Mouse (Mus musculus): ENCODE measurements around the gene Gapvd1.
"Not testable (repeated sequence)": the region's sequence is repeated elsewhere in the genome, so short reads cannot be mapped to it uniquely, and the experiment has no call there.

Gene Gapvd1

GRCm38 (mm10) chr2:34771368-34772226 is 16.6 kb upstream of the Gapvd1 start, which contains the start of gene Hspa5:
TSS of gene Hspa5 (plus strand) at chr2:34771970.
- peak; percentile 100 for DNase-seq (ENCODE audit: low spot score in 2 of 2)

GRCm38 (mm10) chr2:34770951-34771350 is 15.9 kb upstream of the Gapvd1 start:
- DNase-seq (ENCODE audit: low spot score in 2 of 2): no peak

DNA sequence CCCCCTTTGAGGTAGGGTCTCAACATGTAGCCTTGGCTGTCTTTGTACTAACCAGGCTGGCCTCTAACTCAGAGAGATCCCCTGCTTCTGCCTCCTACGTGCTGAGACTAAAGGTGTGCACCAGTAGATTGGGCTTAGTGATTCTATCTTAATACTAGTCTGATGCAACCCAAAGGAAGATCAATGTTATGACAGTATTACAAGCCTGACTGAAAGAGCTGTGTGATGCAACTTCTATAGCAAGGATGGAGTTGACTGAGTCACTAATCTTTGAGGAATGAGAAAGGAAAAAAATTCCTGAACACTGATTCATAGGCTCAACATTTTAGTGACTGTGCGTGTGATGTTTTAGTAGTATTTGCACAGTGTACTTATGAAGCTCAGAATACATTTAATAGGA is 15.0 kb upstream of the Gapvd1 start:
- DNase-seq (ENCODE audit: low spot score in 2 of 2): no peak

- no peak for DNase-seq (ENCODE audit: low spot score in 2 of 2)
Observed at GRCm38 (mm10) chr2:34764801-34765200, 9.8 kb upstream of the Gapvd1 start.

DNA sequence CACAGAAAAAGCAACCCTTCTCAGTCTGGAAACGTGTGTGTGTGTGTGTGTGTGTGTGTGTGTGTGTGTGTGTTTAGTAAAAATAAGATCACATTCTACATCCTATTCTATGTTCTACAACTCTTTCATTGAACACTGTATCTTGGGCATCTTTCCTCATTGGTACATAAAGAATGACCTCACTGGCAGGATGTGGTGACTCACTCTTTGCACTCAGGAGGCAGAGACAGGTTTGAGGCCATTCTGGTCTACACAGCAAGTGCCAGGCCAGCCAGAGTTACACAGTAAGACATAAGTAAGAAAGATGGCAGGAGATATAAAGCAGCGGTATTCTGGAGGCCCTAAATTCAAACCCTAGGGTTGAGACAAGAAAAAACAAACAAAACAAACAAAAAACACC is 7.8 kb upstream of the Gapvd1 start:
- DNase-seq (ENCODE audit: low spot score in 2 of 2): no peak

GRCm38 (mm10) chr2:34762174-34762573 is 7.1 kb upstream of the Gapvd1 start:
- DNase-seq (ENCODE audit: low spot score in 2 of 2): no peak

DNA sequence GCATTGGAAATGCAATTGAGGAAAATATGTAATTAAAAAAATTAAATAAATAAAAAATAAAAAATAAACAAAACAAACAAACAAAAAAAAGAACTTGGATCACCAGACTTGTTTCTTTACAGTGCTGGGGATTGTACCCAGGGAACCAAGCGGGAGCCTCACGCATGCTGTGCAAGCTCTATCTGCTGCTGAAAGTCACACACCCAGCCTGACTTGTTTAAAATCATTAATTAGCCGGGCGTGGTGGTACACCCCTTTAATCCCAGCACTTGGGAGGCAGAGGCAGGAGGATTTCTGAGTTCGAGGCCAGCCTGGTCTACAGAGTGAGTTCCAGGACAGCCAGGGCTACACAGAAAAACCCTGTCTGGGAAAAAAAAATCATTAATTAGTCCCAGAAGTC is 6.2 kb upstream of the Gapvd1 start:
- not testable (repeated sequence) for DNase-seq (ENCODE audit: low spot score in 2 of 2)

GRCm38 (mm10) chr2:34757341-34757740 is 2.3 kb upstream of the Gapvd1 start:
- no peak for DNase-seq (ENCODE audit: low spot score in 2 of 2)

DNA sequence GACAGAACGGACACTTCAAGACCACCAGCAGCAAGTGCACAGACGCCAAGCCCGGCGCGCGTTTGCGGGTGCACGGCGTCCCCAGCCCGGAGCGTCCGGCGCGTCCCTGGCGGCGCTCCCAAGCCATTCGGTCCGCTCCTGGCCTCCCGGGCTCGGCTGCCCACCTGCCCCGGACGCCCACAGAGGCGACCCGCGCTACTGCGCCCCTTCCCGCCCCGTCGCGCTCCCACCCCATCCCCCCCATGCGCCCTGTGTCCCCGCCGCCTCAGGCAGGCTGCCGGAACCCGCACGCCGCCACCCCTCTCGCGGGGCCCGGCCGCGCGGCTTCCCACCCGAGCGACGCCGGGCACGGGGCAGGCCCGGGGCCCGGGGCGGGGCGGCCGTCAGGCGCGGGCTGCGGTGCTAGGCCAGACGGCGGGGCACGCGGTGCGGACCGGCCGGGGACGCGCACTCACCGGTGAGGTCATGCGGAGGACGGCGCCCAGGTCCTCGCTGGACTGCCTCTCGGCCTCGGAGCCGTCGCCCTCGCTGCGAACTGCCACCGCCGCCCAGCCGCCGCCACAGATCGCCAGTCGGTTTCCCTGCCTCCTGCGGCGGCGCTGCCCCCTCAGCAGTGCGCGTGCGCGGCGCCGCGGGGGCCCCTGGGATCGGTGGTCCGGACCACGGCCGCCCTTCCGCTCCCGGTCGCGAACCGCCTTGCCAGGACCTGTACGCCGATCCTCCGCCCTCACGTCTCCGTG is 1.1 kb downstream of the Gapvd1 start:
- peak; percentile 89 for DNase-seq (ENCODE audit: low spot score in 2 of 2)

- no peak for DNase-seq (ENCODE audit: low spot score in 2 of 2)
Observed at GRCm38 (mm10) chr2:34750245-34750644, 4.8 kb downstream of the Gapvd1 start.

DNA sequence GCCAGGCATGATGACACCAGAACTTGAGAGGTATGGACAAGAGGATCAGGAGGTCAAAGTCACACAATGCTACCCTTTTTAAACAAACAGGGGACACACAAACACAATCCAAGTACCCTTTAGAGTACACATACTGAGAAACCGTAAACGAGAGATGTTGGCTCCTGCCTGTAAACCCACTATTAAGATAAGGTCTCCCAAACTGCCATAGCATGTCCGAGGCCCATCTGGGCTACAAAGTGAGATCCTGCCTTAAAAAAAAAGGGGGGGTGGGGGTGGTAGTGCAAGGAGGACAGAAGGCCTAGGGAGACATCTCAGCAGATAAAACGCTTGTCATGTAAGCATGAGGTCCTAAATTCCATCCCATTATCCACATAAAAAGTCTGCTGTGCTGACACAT is 6.6 kb downstream of the Gapvd1 start:
- DNase-seq (ENCODE audit: low spot score in 2 of 2): no peak

- DNase-seq (ENCODE audit: low spot score in 2 of 2): no peak
Observed at GRCm38 (mm10) chr2:34745673-34746072, 9.4 kb downstream of the Gapvd1 start.

DNA sequence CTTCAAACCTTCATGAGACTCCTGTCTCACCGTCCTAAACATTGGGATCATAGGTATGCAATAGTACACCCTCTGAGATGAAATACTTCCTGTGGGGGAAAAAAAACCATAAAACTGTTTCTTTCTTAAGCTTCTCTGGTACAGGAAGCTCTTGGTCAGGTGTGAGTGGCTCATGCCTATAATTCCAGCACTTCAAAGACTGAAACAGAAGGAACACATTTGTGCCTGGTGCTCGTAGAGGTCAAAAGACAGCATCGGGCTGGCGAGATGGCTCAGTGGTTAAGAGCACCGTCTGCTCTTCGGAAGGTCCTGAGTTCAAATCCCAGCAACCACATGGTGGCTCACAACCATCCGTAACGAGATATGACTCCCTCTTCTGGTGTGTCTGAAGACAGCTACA is 10.6 kb downstream of the Gapvd1 start:
- DNase-seq (ENCODE audit: low spot score in 2 of 2): no peak

- no peak for DNase-seq (ENCODE audit: low spot score in 2 of 2)
Observed at GRCm38 (mm10) chr2:34742675-34743074, 12.4 kb downstream of the Gapvd1 start.

DNA sequence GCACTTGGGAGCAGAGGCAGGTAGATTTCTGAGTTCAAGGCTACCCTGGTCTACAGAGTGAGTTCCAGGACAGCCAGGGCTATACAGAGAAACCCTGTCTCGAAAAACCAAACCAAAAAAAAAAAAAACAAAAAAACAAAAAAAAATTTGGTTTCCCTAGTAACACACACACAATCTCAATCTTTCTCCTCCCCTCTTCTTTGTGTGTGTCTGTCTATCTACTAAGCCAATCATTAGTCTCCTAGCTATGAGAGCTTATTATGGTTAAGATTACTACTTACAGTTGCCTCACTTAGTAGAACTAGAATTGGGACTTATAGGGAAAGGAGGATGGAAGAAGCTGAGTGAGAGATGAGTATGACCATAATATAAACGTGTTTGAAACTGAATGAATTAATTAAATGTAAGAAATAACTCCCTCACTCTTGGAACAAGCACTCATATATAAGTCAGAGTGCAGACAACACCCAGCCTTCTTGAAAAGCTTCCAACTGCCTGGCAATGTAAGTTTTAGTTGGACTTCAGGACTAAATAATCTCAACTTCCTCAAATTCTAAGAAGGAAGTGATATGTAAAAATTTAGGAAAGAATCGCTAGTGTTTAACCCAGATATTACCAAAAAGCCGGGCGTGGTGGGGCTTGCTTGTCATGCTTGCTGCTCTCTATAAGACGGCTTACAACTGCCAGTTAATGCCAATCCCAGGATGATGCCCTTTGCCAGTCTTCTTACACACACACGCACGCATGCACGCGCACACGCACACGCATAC is 13.5 kb downstream of the Gapvd1 start:
- DNase-seq (ENCODE audit: low spot score in 2 of 2): peak in 1 of 2 experiments; percentile 12

DNA sequence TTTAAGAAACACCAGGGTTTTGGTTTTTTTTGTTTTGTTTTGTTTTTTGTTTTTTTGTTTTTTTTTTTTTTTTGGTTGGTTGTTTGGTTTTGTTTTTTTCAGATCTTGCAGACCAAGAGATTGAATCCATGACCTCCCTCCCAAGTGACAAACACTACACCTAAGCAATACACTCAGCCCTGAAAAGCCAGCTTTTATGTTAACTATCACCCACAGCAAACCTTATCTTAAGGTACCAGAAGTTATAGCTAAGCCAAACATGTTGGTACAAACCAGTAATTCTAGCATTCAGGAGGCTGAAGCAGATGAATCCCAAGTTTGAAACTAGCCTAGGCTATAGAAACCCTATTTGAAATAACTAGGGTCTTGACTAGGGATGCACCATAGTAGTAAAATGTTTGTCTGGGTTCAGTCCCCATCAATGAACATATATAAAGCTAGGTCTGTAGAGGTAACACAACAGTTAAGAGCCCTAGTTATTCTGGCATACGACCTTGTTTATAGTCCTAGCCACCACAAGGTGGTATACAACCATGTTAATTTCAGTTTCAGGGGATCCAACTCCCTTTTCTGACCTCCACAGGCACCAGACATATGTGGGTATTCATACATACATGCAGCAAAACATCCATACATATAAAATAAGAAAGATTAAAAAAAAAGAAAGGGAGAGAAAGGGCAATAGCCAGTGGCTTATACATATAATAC is 15.2 kb downstream of the Gapvd1 start:
- DNase-seq (ENCODE audit: low spot score in 2 of 2): peak; percentile 5 to 45

- no peak for DNase-seq (ENCODE audit: low spot score in 2 of 2)
Observed at GRCm38 (mm10) chr2:34737911-34738310, 17.1 kb downstream of the Gapvd1 start.

- DNase-seq (ENCODE audit: low spot score in 2 of 2): no peak
Observed at GRCm38 (mm10) chr2:34736626-34737025, 18.4 kb downstream of the Gapvd1 start.

GRCm38 (mm10) chr2:34727045-34727728 is 27.8 kb downstream of the Gapvd1 start:
- DNase-seq (ENCODE audit: low spot score in 2 of 2): no peak

DNA sequence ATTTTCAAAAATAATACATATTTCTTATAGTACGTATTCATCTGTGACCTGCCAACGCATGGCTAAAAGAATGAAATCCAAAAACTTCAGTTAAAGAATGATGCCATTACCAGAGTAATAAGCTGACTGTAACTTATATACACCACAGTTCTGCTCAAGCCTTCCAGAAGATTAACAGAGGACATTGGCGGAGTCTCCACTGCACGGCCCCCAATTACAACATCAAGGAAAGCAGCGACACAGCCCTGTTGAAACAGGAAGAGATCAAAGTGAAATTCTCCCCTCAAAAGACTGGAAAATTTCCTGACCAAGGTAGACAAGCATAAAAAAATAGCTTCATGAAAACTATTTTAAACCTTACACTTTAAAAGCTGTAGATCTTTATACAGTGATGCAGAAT is 29.8 kb downstream of the Gapvd1 start:
- DNase-seq (ENCODE audit: low spot score in 2 of 2): no peak

- DNase-seq (ENCODE audit: low spot score in 2 of 2): no peak
Observed at GRCm38 (mm10) chr2:34718196-34718595, 36.8 kb downstream of the Gapvd1 start.
